Mouse (Mus musculus) MEL (cell line): ENCODE measurements around the gene Homer3.

Source experiments
- BHLHE40 ChIP-seq: IDR thresholded peaks from 2 replicates; pipeline ENCODE4 v1.6.1; 2012; ENCODE audit warnings: low read depth, mild to moderate bottlenecking, inconsistent platforms, low read length, improper control_type of control experiment, borderline replicate concordance
- CTCF ChIP-seq, 3 experiments: IDR thresholded peaks in 2 of 3; conservative IDR thresholded peaks in 1 of 3; 2 replicates each; pipeline ENCODE4 v1.5.1; 2011 to 2012; ENCODE audit warnings: low read length in 3 of 3, low read depth in 2 of 3, mild to moderate bottlenecking in 2 of 3, improper control_type of control experiment in 1 of 3, inconsistent platforms in 1 of 3, mixed read lengths in 1 of 3, moderate library complexity in 1 of 3; ENCODE audit not compliant: control insufficient read depth in 1 of 3, insufficient read depth in 1 of 3, poor library complexity in 1 of 3, severe bottlenecking in 1 of 3
- EP300 ChIP-seq, 2 experiments: IDR thresholded peaks; 2 replicates each; pipeline ENCODE4 v1.6.1; 2011; ENCODE audit warnings: improper control_type of control experiment in 2 of 2, low read length in 2 of 2, low read depth in 1 of 2, mild to moderate bottlenecking in 1 of 2
- ETS1 ChIP-seq: IDR thresholded peaks from 2 replicates; pipeline ENCODE4 v1.6.1; 2012; ENCODE audit warnings: low read depth, mild to moderate bottlenecking, inconsistent platforms, low read length, improper control_type of control experiment, moderate library complexity
- GATA1 ChIP-seq: IDR thresholded peaks from 2 replicates; pipeline ENCODE4 v1.6.1; 2011; ENCODE audit warnings: low read depth, low read length, improper control_type of control experiment
- HCFC1 ChIP-seq: IDR thresholded peaks from 2 replicates; pipeline ENCODE4 v1.6.1; 2012; ENCODE audit warnings: low read depth, mild to moderate bottlenecking, inconsistent platforms, low read length, improper control_type of control experiment, moderate library complexity
- POLR2A ChIP-seq, 2 experiments: IDR thresholded peaks; 2 replicates each; pipeline ENCODE4 v1.6.1; 2011 to 2012; ENCODE audit warnings: low read length in 2 of 2, mild to moderate bottlenecking in 2 of 2, control low read depth in 1 of 2, improper control_type of control experiment in 1 of 2, low read depth in 1 of 2, moderate library complexity in 1 of 2; ENCODE audit not compliant: control insufficient read depth in 1 of 2, insufficient read depth in 1 of 2, poor library complexity in 1 of 2
- UBTF ChIP-seq: IDR thresholded peaks from 2 replicates; pipeline ENCODE4 v1.6.1; 2012; ENCODE audit warnings: low read depth, mild to moderate bottlenecking, inconsistent platforms, low read length, improper control_type of control experiment, moderate library complexity, borderline replicate concordance; ENCODE audit not compliant: insufficient read depth

DNA sequence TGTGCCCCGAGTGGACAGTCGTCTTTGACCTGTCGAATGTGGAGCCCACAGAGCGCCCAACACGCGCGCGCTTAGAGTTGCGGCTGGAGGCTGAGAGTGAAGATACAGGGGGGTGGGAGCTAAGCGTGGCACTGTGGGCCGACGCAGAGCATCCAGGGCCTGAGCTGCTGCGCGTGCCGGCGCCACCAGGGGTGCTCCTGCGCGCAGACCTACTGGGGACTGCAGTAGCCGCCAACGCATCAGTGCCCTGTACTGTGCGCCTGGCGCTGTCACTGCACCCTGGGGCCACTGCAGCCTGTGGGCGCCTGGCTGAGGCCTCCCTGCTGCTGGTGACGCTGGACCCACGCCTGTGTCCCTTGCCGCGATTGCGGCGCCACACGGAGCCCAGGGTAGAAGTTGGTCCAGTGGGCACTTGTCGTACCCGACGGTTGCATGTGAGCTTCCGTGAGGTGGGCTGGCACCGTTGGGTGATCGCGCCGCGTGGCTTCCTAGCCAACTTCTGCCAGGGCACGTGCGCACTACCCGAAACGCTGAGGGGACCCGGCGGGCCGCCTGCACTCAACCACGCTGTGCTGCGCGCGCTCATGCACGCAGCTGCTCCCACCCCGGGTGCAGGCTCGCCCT lies 48.2 kb downstream of the Homer3 start:
- TF ChIP-seq CTCF (IDR thresholded peaks at IDR 0.05 in 2 of 3, conservative IDR thresholded peaks at IDR 0.05 in 1 of 3; ENCODE audit: control insufficient read depth in 1 of 3, insufficient read depth in 1 of 3, low read depth in 2 of 3, low read length in 3 of 3, poor library complexity in 1 of 3, severe bottlenecking in 1 of 3) (0 out of 6 replicates have a peak, but pooled peaks of 1 of the 3 experiments have one; percentile 1), GATA1 (no peak), ETS1 (no peak), POLR2A (IDR thresholded peaks at IDR 0.05; ENCODE audit: control insufficient read depth in 1 of 2, insufficient read depth in 1 of 2, low read depth in 1 of 2, low read length in 2 of 2, poor library complexity in 1 of 2) (no peak; a peak in 1 of 4 replicates), EP300 (IDR thresholded peaks at IDR 0.05; ENCODE audit: low read depth in 1 of 2, low read length in 2 of 2) (no peak), BHLHE40 (no peak), HCFC1 (no peak), UBTF (no peak)
